Mouse (Mus musculus): ENCODE data around the gene Csnk1g1.
A peak's percentile ranks its signal among the peaks of the same experiment; 100 is the strongest.

GRCm38 (mm10) chr9:66088411-66088810 lies 179.7 kb downstream of the Csnk1g1 start:
- no peak for TF ChIP-seq POLR2A (IDR thresholded peaks at IDR 0.05; ENCODE audit: extremely low read depth, insufficient read depth, low read length)
- peak; percentile 92 for TF ChIP-seq CTCF (IDR thresholded peaks at IDR 0.05; ENCODE audit: low read depth, low read length)
